Mouse (Mus musculus): ENCODE measurements around the gene Nkx1-1. TPM values are rescaled to one million over a fixed set of nuclear protein-coding genes. Genes with fewer than 3 reads are reported as not detected.
A peak's percentile ranks its signal among the peaks of the same experiment; 100 is the strongest.

Gene Nkx1-1
- total RNA-seq (2021), result not detected
- long read RNA-seq, experiment 1, result 0 reads
- long read RNA-seq, experiment 2, result 0 reads

DNA sequence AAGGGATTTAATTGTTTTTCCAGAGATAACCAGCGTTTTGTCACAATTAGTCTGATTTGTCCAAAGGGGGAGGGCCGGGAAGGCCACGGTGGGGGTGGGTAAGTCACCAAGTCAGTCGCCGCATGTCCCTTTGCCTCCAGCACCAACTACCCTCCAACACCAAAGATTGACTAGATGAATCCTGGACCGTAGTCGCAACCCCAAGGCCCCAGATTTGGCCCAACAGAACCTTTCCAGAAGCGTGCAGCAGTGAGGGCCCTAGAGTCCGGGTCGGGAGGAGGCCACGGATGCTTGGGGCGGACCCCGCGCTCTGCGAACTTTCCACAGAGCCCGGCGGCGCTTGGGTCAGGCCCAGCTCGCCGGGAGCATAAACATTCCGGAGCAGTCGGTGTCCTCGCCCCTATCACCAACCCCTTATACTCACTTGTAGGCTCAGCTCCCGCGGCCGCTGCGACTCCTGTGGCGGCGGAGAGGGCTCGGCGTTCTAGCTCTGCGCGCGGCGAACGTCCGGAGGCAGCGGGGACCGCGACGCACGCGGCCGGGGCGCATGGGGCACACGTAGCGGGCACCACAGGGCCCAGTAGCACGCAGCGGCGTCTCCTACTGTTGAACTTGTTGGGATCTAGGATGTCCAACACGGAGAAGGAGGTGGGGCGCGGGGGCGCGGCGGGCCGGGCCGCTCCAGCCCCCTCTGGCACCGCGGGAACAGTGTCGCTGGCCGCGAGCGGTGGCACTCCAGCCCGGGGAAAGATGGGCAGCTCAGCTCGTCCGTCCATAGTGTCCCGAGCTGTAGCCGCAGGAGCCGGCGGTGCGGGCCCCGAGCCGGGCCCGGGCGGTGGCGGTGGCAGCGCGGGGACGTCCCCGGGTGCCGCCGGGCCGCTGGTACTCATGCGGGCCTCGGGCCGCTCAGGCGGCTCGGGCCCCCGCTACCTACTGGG lies at the start of gene Nkx1-1:
Nkx1-1 (minus strand) TSS at position 776 of the 938 bp plus-strand sequence.
- DNase-seq (ENCODE audit: low spot score in 2 of 2), result no peak

DNA sequence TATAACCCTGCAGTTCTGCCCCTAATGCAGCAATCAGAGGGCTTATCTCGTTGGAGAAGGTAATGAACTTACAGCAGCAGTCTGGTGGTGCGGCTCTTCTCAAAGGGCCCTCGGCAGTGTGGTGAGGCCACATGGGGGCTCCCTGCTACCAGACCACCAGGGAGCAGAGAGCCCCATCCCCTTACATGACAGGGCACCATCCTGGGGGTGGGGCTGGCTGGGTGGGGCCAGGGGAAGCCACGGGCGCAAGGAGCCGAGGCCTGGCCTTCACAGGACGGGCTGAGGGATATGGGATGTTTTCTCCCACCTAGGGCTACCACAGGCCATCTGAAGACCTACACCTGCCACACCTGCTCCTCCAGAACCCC lies 47.5 kb upstream of the Nkx1-1 start:
- DNase-seq (ENCODE audit: low spot score in 2 of 2), result no peak

DNA sequence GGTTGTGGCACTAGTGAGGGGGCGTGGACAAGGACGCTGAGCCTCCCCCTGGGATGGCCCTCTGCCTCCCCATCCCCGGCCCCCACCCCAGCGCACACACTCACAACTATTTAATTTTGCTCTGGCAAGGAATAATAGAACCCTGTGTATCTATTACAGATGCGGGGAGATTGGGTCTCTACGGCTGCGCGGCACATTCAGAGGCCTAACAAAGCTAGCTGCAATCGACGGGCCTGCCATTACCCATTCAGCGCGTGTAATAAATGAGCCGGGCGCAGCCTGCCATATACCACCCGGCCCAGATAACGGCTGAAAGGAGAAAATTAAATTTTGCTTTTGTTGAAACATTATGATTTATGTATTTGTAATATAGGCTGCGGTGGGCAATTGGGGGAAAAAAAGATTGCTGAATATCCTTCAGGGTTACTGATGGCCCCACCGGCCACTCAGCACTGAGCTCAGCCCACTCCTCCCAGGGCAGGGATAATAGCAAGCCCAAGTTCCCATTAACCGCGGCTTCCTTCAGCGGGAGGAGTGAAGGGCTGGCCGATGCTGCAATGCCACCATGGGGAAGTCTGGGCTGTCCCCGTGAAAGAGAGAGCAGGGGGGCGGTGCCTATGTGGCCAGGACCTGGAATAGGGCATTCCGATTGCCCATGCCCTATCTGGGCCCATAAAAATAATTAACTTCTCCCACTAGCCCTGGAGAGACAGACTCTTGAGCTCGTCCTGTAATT lies 47.0 kb upstream of the Nkx1-1 start:
- DNase-seq (ENCODE audit: low spot score in 2 of 2), result no peak

DNA sequence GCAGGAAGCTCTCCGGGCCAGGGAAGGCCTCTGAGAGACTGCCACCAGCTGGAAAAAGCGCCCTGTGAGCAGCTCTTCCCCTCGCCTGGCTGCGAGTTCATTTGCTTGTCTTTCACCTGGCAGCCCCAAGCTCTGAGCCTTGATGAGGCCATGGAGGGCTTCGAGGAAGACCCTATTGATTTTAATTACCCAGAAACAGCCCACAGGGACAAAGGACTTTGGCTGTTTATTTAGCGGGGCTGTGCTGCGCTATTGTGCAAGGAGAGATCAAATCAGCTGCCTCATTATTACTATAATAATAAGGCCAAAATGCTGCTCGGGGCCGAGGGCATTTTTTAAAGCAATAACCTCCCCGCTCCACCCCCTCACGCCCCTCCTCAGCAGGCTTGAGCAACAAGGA lies 31.7 kb upstream of the Nkx1-1 start:
- DNase-seq (ENCODE audit: low spot score in 2 of 2), result no peak

DNA sequence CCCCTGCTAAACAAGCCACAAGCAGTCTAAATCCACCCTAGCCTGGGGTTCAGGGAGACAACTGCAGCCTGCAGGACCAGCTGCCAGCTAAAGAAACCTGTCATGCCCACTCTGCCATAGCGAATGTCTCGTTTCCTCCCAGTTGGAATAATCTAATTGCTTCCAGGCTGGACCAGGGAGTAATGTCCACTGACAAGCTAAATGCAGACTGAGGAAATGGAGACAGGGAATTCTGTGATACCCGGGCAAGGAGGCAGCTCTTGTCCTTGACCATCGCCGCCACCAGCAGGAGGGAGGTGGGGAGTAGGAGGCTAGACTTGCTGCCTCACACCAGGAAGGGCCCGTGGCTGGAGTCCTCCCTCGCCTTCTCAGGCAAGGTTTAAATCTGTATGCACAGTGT lies 30.6 kb upstream of the Nkx1-1 start:
- no peak for DNase-seq (ENCODE audit: low spot score in 2 of 2)

DNA sequence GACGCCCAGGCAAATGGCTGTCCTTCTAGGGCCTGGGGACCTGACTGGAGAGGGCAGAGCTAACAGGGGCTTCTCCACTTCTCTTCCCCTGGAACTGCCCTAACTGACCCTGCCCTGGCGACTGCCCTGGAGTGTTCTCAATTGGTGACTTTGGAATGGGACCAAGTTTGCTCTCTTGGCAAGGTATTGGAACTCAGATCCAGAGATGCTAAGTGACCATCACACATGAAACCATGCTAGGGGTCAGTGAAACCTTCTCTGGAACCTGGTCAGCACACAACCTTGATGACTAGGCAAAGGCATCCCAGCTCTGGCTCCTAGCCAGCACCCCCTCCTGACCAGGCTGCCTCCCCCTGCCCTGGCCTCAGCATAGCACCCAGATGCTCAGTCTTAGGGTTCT lies 25.3 kb upstream of the Nkx1-1 start:
- no peak for DNase-seq (ENCODE audit: low spot score in 2 of 2)

DNA sequence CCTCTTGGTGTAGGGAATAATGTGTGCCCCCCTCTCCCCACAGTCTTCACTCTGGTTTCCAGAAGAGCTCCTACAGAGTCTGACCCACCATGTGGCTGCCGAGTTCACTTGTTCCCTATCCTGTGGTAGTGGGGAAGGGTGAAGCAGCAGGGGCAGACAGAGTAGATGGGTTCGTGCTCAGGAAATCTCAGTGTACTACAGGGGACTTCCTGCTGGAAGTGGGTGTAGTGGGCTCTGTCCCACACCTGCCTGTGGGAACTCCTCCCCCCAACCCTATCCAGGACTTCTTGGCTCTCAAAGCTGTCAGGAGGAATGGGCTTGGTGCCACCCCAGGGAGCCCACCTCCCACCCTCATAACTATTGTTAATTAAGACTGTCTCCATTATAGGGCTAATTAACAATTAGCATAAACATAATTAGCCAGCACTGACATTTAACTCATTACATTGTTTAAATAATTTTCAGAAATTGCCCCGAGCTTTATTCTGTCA lies 24.4 kb upstream of the Nkx1-1 start:
- DNase-seq (ENCODE audit: low spot score in 2 of 2), result no peak

DNA sequence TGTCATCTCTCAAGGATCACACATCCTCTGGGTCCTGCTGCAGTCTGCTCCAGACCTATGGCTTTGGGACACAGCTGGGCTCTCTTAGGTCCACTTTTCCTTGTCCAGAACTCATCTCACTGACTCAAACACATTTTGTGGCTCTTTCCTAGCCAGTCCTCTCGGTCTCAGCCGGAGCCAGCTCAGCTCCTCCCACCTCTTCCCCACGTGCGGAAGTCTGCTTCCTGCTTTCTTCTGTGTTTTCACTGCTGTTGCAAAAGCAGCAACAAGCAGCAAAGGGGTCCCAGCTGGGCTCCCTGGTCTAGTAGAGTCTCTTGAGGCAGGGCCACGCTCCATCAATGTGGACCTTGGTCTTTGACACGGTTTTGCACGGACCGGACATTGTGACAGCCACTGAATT lies 22.0 kb upstream of the Nkx1-1 start:
- DNase-seq (ENCODE audit: low spot score in 2 of 2), result no peak

DNA sequence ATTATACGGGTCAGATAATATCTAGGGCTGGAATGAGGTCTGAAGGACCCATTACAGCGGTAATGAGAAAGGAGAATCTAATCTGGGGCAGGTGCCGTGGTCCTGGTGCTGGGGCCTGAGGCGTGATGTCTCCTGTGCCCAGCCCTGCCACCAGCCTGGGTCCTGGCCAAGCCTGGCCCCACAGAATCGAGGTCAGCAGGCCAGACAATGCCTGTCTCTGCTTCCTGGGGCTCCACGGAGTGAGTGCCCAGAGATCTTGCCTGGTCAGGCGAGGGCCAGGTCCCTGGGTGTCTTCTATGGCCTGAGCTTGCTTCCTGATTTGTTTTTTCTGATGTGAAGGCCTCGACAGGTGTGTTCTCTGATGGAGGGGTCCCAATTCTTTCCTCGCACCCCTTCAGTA lies 10.0 kb upstream of the Nkx1-1 start:
- DNase-seq (ENCODE audit: low spot score in 2 of 2), result no peak

DNA sequence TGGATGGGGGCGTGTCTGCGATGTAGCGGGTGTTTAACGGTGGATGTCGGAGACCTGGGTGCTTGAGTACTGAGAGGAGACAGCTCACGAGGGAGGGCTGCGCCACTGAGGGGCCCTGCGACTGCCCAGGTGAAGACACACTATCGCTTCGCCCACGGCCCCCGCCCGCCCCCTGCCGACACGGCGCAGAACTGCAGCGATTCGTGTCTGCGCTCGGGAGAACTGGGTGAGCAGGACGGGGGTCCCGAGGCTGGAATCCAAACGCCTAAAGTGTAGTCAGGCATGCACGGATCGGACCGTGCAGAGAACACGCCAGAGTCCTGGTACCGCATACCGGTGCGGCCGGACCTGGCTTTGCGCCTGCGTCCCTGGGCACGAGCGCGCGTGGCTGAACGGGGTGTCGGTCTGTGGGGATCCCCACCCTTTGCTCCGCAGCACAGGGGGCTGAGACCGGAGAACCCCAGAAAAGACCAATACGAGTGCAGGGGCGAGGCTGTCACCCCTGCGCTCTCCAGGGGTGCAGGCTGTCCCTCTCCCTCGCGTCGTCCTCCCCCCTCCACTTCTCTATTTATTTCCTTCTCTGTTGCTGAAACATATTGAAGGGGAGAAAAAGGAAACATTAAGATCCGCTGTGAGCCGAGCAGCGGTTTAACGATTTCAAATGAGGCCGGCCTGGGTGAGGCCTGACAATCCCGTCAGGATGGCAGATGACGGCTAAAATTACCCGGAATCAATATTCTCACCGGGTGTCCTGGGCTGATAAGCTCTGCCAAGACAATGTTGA lies 9.3 kb upstream of the Nkx1-1 start:
- peak in 1 of 2 experiments; percentile 22 for DNase-seq (ENCODE audit: low spot score in 2 of 2)

DNA sequence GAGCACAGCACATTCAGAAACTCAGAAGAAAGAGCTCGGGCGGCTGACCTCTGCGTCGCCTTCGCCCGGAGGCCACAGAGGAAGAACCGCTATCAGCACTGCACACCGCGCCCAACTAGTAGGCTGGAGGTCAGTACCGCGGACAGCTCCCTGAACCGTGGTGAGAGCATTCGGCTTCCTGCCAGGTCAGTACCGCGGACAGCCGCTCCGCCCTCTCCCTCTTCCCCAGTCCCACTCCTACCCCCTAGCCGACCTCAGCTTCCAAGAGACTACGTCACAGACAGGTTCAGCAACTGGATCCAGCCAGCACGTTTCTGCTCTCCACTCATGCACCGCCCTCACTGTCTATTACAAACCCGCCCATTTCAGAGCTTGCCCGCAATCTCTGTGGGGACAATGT lies 4.4 kb upstream of the Nkx1-1 start:
- DNase-seq (ENCODE audit: low spot score in 2 of 2), result peak; percentile 54 to 58

DNA sequence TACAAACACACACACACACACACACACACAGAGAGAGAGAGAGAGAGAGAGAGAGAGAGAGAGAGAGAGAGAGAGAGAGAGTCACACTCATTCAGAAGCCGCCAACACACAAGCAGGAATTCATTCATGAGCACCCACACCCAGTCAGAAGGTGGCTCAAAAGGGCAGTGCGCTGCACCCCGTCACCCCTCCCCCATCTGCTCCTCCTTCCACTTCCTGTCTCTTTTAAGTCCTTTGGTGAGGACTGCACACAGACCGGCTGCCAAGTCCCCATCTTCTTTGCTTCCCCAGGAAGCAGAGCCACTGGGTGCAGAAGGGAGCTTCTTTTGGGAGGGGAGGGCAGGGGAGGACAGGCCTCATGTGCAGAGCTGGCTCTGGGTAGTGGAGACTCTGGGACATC lies 2.2 kb upstream of the Nkx1-1 start:
- no peak for DNase-seq (ENCODE audit: low spot score in 2 of 2)

DNA sequence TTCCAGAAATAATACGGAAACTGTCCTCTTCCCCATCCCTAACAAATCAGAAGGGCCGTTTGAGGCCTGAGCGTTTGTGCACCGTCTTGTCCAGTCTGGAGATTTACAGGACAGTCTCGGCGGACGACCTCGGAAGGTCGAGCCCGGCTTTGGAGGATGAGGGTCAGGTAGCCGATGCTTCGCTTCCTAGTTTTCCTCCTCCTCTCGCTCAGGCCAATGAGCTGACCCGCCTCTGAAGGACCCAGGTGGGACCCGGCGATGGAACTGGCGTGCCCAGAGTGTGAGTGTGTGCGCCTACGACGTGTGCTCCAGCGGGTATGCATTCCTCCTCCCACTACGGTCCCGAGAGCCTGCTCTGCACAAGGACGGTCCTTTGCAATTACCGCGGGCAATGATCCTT lies 1.4 kb upstream of the Nkx1-1 start:
- DNase-seq (ENCODE audit: low spot score in 2 of 2), result no peak

DNA sequence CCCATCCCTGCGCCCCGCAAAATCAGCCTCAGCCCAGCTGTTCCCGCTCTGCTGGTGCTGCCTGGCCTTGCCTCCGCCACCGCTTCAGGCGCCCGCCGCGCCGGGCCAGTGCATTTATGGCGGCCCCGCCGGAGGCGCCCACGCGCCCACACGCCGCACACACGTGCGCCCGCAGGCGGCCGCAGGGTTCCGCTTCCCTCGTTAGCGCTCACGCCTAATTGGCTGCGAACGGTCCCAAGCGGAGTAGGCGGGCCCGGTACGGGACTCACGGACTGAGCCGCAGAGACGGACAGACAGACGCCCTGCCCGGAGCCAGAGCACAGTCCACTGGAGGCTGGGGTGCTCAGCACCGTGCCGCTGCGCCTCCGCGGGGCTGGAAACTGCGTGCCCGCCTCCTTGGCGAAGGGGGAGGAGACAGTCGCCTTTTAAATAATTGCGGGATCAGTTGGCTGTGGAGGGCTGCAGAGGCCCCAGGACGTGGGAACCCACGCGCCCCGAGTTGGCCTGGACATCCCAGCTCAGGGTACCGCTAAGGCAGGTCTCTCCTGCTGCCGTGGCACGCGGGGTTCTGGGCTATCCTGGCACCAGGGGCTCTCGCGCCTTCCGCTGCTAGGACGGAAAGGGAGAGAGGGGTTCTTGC lies 485 bp upstream of the Nkx1-1 start:
- no peak for DNase-seq (ENCODE audit: low spot score in 2 of 2)

DNA sequence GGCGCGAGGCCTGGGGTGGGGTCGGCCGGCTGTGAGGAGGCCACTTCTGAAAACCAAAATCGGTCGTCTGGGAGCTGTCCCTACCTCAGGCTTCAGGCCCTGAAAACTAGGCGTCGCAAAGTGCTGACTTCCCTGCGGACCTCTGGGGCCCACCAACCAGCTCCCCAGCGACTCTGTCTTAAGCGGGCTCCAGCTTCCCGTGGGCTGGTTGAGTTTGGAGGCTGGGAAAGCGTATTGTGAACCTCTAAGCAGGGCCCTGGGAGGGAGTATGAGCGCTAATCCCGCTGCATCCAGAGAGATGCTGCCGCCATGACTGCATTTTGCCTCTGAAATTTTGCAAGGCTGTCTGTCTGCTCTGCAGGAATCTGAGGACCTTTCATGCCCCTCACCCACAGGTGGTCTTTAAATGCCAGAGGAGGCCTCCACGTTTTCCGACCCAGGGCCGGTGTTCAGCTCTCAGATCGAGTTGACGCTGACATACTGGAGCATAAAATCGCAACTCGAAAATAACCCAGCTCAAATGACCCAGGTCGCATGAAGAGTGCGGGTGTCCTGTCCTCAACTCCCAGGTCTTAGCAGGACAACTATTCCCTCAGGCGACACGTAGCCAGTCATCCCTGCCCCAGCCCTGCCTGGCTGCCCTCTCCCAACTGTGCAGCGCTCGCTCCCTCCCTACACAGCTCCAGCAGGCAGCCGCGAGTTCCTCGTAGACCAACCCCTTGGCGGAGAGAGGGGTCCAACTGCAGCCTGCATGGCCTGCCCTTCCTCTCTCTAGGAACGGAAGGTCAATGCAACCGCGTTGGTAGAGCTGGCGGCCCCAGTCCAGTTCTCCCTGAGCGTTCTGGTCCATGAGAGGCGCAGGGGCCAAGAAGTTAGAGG lies 1.5 kb downstream of the Nkx1-1 start:
- DNase-seq (ENCODE audit: low spot score in 2 of 2), result no peak

DNA sequence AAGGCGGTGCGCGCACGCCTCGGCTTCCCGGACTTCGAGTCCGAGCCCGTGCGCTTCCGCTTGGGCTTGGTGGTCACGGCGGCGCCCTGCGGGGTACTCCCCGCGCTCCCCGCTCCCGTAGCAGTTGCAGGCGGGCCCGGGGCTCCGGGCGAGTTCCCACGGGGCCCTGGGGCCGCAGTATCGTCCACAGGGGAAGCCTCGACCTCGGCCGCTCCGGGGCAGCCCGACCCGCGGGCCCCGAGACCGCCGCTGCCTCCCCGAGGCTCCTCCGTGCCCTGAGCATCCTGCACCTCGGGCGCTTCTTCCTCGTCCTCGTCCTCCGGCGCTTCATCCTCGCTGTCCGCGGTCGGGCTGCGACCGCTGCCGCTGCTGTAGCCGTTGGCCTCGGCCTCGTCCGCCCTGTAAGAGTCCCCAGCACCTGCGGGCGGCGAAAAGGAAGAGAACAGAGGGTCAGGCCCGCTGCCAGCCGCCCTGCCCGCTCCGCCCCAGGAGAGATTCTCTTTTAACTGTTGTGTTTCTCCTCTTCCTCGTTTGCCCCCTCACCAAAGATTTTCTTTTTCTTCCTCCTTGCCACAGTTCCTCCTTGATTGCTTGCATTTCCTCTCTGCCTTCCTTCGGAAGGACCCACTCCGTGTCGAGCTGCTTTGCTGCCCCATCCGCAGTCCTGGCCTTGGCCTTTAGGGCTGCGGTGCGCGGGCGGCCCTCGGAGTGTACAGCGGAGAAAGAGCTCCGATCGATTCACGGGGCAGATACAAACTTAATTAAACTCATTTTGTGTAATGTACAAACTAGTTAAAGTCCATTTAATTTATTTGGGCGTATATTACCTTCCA lies 2.4 kb downstream of the Nkx1-1 start:
- no peak for DNase-seq (ENCODE audit: low spot score in 2 of 2)

DNA sequence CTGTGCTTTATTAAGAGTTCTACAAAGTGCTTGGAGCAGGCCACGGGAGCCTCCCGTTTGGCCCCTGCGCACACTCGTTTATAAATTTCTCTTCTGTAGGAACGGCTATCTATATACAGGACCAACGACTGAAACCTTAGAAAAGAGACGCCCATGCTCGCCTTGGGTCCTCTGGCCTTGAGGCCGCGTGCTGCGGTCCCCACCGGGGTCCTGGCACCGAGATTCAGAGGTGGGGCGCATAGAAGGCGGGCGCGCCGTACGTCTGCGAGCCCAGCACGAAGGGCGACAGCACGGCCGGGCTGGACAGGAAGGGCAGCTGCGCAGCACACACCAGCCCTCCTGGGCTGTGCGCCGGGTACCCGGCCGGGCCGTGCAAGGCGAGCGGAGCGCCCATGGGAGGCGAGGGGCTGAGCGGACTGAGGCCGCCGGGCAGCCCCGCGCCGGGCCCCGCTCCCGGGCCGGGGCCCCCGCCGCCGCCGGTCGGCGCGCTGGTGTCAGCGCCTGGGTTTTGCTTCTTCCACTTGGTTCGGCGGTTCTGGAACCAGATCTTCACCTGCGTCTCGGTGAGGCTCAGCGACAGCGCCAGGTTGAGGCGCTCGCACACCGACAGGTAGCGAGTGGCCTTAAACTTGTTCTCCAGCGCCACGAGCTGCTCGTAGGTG lies 3.1 kb downstream of the Nkx1-1 start:
- no peak for DNase-seq (ENCODE audit: low spot score in 2 of 2)

DNA sequence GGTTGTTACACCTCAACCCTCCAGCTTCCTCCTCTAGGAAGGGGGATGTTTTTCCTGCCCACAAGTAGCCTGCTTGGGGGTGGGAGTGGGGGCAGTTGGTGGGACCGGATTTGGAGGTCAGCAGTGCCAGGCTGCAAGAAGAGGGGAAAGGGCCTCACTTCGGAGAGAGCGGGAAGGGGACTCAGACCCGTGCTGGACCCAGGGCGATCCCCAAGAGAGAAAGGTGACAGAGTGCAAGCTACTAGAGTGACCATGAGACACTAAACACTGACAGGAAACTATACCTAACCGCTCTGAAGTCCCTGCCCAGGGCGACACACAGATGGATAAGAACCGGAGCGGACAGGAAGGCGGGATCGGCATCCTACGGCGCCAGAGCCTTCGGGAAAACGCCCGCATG lies 3.7 kb downstream of the Nkx1-1 start:
- DNase-seq (ENCODE audit: low spot score in 2 of 2), result no peak

DNA sequence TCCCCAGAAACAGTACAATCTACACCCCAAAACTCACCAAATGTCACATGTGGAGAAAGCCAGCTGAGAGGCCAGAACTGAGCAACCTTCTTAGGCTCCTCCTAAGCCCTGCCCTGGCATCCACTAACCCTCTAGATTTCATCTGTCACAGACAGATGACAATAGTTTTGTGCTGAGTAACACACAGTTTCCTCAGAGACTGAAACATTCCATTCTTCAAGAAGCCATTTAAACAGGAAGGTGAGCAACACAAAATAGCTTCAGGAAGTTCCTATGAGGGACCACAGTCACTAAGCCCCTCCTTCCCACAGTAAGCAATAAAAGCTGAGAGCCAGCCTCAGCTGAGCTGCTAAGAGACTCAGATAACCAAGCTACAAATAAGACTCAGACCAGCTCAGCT lies 6.3 kb downstream of the Nkx1-1 start:
- DNase-seq (ENCODE audit: low spot score in 2 of 2), result no peak
